Mouse (Mus musculus) forebrain, embryonic 12.5 days (tissue): ENCODE results near the gene Ptpn14. TPM values are rescaled to one million over a fixed set of nuclear protein-coding genes. Genes with fewer than 3 reads are reported as not detected.

Experiments used
- ATAC-seq: fragments of 200-750 bp; cut with Nextera tagmentation; 2 replicates; pipeline ENCODE4 v1.8.0; 2017; ENCODE audit warnings: moderate TSS enrichment; ENCODE audit not compliant: low FRiP score
- H3K27ac ChIP-seq: fragments of 300-500 bp; sonication (generic); 2 replicates; pipeline ENCODE4 v1.5.1; 2016; ENCODE audit warnings: mild to moderate bottlenecking
- H3K27me3 ChIP-seq: fragments of 300-500 bp; sonication (generic); 2 replicates; pipeline ENCODE4 v1.6.1; 2016; ENCODE audit warnings: mild to moderate bottlenecking
- H3K36me3 ChIP-seq: fragments of 300-500 bp; sonication (generic); replicated peaks from 2 replicates; pipeline ENCODE4 v1.6.1; 2016; ENCODE audit warnings: mild to moderate bottlenecking
- H3K4me1 ChIP-seq: fragments of 300-500 bp; sonication (generic); 2 replicates; pipeline ENCODE4 v1.6.1; 2016
- H3K4me2 ChIP-seq: fragments of 300-500 bp; sonication (generic); 2 replicates; pipeline ENCODE4 v1.6.1; 2016; ENCODE audit warnings: mild to moderate bottlenecking, moderate library complexity
- H3K4me3 ChIP-seq: fragments of 300-500 bp; sonication (generic); replicated peaks from 2 replicates; pipeline ENCODE4 v1.5.1; 2016; ENCODE audit warnings: mild to moderate bottlenecking
- H3K9ac ChIP-seq: fragments of 300-500 bp; sonication (generic); 2 replicates; pipeline ENCODE4 v1.6.1; 2016; ENCODE audit warnings: mild to moderate bottlenecking
- H3K9me3 ChIP-seq: fragments of 300-500 bp; sonication (generic); 2 replicates; pipeline ENCODE4 v1.6.1; 2016
- WGBS: fragments of 180-500 bp; shearing (Covaris S2); methylation state at CpG from one replicate; pipeline ENCODE4 v1.1.7; 2016; 5-methylcytosine and 5-hydroxymethylcytosine counted together
- polyA plus RNA-seq: library from polyadenylated mRNA; unstranded; fragments of >200 nt; fragmentation: Nextera tagmentation; extraction: Ambion mirVana; gene quantifications from 2 replicates; pipeline ENCODE4 v1.2.1, GENCODE M21; 2016

The Ptpn14 gene
- polyA plus RNA-seq, 1 experiment from 2014 or later, result 2.8 TPM

DNA sequence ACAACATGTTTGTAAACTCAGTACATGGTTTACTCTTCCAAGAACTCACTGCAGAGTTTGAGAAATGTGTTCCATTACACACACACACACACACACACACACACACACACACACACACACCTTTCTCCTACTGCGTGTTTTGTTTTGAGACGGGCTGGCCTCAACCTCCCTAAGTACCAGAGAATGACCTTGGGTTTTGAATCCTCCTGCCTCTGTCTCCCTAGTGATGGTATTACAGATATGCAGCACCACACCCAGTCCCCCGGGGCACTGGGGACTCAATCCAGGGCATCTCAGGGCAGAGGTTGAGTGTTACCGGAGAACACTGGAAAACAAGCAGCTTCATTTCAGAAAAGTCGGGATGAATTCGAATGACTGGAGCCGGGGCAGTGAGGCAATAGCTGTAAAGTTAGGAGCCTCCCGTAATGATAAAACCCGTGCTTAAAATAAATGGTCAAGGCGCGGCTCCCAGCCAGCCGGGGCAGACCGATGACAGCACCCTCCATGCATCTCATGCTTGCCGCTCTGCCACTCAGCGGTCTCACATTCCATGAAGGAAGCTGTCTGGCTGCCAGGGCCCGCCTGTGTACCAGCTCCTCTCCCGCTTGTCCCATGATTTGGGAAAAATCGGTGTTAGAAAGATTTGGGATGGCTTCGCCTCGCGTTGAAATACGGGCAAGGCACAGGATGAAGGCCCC, 196.0 kb downstream of the Ptpn14 start:
- no peak overlapping the region for H3K9ac ChIP-seq

DNA sequence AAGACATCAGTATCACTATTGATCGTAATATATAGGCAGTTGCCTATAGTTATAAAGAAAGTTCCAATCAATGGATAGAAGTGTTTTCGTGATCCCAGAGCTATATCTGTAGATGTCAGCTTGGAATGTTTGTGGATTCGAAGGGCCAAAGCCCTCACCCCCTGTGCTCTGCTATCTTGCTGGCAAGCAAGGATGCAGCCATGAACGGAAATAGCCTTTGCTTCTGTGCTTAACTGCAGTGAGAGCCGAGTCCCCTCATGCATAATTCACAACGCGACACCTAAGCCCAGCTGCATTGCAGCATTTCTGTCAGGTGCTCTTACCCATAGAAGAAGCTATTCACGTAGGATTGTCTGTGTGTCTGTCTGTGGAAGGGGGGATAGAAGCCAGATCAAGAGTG, 198.2 kb downstream of the Ptpn14 start:
- no peak overlapping the region for H3K9ac ChIP-seq
- WGBS, result 66% methylated on average over 8 of the region's 8 CpGs
- H3K36me3 ChIP-seq, result no peaks in the 10 kb centered on the region
- peaks cover 20% of the 10 kb centered on the region for H3K4me1 ChIP-seq
- no peaks in the 10 kb centered on the region for H3K9me3 ChIP-seq
- H3K4me3 ChIP-seq, result no peak overlapping the region
- no peak for ATAC-seq
- peaks cover 37% of the 10 kb centered on the region for H3K27me3 ChIP-seq
- no peak overlapping the region for H3K27ac ChIP-seq
- no peak overlapping the region for H3K4me2 ChIP-seq

More for the DNA sequence above, 196.0 kb downstream of the Ptpn14 start:
- no peak for ATAC-seq
- WGBS, result 83% methylated on average over 22 of the region's 22 CpGs
- Histone ChIP-seq H3K9me3 (no peaks in the 10 kb centered on the region), H3K36me3 (no peaks in the 10 kb centered on the region), H3K27ac (no peak overlapping the region), H3K4me1 (peaks cover 27% of the 10 kb centered on the region), H3K4me2 (no peak overlapping the region), H3K4me3 (no peak overlapping the region), H3K27me3 (peaks cover 54% of the 10 kb centered on the region)

Other genes with a start within 250 kb of the Ptpn14 start
- gene Cenpf, start 40.2 kb upstream of the Ptpn14 start, polyA plus RNA-seq, result 153 and 164 TPM in 2 replicates
- 38.0 and 42.7 TPM in 2 replicates for gene Smyd2, start 194.1 kb downstream of the Ptpn14 start, polyA plus RNA-seq